Mouse (Mus musculus): Measurements from ENCODE around the gene Sox4.

Sox4 gene

DNA sequence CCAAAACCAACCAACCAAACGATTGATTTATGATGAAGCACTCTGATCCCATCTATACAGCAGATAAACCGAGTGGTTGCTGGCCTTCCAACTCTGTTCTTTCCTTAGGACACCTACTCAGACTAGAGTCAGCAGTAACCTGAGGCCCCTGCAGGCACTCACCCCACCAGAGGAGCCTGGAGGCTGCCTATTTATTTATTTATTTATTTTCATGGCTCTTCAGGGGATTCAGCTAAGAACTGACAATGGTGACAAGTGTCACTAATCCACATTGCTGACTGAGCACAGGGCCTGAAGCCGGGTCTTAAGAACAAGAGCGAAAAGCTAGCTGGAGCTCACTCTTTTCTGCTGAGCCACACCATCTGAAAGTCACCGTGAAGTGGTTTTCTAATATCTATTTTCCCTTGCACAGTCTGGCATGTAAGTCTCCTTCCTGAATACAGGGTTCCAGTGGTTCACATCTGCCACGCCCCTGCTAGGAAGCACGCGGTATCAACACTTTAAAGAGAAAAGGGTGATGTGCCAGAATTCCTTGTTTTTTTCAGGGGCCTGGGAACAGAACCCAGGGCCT, 6.9 kb downstream of the Sox4 start:
- no peak for DNase-seq (ENCODE audit: low spot score)

GRCm38 (mm10) chr13:28945681-28946080, 7.8 kb downstream of the Sox4 start:
- DNase-seq (ENCODE audit: low spot score): no peak

DNA sequence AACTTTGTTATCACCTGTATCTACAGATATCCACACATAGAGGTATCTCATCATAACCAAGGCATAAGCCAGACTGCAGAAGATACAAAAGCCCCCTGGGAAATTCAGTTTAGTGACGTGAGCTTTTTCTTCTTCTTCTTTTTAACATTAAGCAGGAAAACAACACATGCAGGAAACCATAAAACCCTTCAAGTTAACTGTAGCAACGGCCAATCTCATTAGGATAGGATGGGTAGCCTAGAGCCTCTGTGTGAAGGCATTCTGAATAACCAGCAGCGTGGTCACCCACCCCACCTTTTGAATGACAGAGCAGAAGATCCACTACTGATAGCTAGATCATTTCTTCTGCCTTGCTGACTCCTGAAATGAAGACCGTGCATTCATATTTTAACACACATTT, 10.6 kb downstream of the Sox4 start:
- DNase-seq (ENCODE audit: low spot score): no peak

- no peak for DNase-seq (ENCODE audit: low spot score)
Observed at GRCm38 (mm10) chr13:28941983-28942630, 11.4 kb downstream of the Sox4 start.

DNA sequence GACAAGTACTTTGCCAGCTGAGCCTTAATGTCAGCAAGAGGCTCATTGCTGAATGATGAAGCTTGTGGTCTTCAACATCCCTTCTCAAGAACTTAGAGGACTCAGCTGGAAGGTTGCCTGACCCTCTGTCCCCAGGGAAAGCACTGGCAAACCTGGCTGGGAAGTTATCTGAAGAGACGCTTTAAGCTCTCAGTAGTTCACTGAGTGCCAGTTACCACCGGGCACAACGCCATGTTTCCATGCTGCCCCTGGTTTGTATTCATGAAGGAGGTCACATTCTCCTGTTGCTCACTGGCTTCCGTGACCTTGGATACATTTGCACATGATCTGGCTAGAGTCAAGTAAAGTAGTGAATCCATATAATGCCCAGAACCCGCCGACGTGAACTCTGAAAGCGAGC, 20.1 kb downstream of the Sox4 start:
- no peak for DNase-seq (ENCODE audit: low spot score)

GRCm38 (mm10) chr13:28931776-28932175, 21.7 kb downstream of the Sox4 start:
- no peak for DNase-seq (ENCODE audit: low spot score)

- DNase-seq (ENCODE audit: low spot score): no peak
Observed at GRCm38 (mm10) chr13:28931266-28931665, 22.2 kb downstream of the Sox4 start.

- no peak for DNase-seq (ENCODE audit: low spot score)
Observed at GRCm38 (mm10) chr13:28930364-28930763, 23.1 kb downstream of the Sox4 start.

- DNase-seq (ENCODE audit: low spot score): no peak
Observed at GRCm38 (mm10) chr13:28929936-28930335, 23.6 kb downstream of the Sox4 start.

- DNase-seq (ENCODE audit: low spot score): no peak
Observed at GRCm38 (mm10) chr13:28923136-28923535, 30.4 kb downstream of the Sox4 start.

DNA sequence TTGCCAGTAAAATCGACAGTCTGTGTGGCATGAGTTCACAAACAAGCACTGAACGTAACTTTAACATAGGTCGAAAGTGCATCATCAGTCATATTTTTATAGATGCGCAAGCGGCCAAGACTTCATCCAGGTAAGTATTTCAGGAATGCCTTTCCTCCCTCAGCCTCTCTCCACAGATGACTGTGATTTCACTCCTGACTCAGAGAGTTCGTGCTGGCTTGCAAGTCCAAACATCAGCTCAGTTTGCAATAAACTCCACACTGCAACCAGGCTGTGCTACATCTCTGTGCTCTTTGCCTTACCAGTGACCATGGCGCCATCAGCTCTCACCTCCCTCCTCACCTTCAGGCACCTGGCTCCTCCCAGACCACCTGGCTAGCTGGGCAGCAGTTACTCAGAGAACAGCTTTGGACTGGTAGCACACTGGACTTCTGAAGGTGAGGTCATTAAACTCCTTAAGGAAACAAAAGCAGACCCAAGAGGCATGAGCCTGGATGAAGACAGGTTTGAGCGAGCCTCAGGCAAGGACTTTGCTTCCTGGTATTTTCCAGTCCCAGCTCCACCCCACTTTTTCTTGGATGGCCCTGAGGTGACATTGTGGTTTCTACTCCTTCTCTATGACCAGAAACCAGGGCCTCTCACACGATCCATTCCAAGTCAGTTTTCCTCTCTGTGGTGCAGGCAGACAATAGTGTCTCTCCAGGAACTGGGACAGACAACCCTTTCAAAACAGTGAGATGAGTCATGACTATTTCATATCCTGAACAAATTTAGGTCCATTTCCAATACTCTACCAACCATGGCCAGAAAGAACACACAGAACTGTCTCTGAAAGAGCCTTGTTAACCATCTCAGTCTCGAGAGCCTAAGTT, 35.9 kb downstream of the Sox4 start:
- DNase-seq (ENCODE audit: low spot score): no peak

DNA sequence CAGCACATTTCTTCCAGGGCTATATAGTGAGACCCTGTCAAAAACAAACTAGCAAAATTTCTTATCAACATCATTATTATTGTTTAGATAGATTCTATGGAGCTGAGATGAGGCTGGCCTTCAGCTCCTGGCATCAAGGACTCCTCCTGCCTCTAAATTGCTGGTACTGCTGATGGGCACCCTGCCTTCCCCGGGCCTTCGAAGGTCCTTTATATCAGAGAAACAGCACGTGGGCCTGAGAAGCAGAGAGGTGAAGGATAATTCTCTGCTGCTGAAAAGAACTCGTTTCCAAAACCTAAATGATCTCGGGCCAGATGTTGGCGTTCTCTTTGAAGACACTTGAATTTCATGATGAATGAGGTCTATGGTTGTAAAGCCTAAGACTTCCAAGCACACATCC, 39.9 kb downstream of the Sox4 start:
- DNase-seq (ENCODE audit: low spot score): no peak

DNA sequence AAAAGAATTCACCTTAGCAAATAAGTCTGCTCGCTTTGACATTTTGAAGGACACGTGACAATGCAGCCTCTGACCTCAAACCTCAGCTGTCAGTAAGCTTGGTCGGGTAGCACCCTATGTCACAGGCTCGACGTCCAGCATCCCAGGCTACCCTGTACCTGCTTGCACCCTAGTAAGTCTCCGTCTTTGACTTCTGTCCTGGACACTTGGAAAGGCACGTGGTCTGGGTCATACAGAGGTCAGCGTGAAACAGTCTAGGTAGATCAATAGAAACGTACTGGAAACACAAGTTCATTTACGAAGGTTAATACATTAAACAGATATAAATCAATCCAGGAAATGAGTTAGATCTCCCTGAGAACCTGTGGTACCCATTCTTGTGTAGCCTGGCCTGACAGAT, 46.5 kb downstream of the Sox4 start:
- DNase-seq (ENCODE audit: low spot score): no peak
